In the genomic region with DNA sequence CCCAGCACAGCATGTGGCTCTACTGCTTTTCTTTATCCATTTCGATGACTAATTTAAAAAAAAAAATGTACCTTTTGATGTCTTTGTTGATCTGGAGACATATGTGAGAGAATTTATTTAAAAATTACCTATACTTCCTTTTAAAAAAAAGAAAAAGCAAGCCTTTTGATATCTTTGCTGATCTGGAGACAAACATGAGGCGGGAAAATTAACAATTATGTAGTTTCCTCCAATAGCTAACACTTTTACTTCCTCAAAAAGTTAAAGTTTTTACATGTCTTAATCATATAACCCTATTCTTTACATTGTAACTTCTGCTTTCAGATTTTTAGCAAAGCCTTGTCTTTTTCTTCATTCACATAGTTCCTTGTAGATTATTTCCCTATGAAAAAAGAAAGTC, we compare ENCODE assay signal across 27 mouse cellular contexts.
DNase-seq lines count a peak whose midpoint lies in the region; ATAC-seq and TF ChIP-seq lines count a peak whose summit lies in the region.
"Had no signal": no experiment of that assay in that cellular context is flagged by ENCODE, and none has a peak within 500 bp of the region (broad histone marks: within the 10 kb centered on the region; RNA-seq: fewer than 3 reads in every experiment).

No protein-coding gene starts in this region.

- H3K4me1 ChIP-seq in lung, postnatal 0 days (ENCODE audit: insufficient read depth, low read depth, low read length): no peaks in the 10 kb centered on the region
- peaks cover 2% of the 10 kb centered on the region for H3K4me1 ChIP-seq in bone marrow macrophage, adult 2 months (ENCODE audit: control insufficient read depth, insufficient read depth, low read length)

- intact Hi-C loops in left cerebral cortex, postnatal 36 days (cut with DNase I): no loop called here

- no peak overlapping the region for H3K27ac ChIP-seq in lung, postnatal 0 days (ENCODE audit: low read length)
- 0 out of 2 replicates have a peak overlapping the region, but pooled peaks have one; percentile 12 for H3K27ac ChIP-seq in bone marrow macrophage, adult 2 months (ENCODE audit: insufficient read depth, low read depth, low read length)
- H3K27ac ChIP-seq: embryonic facial prominence, embryonic 10.5 days; embryonic facial prominence, embryonic 13.5 days; forebrain, embryonic 15.5 days; heart, embryonic 15.5 days; hindbrain, embryonic 14.5 days; hindbrain, postnatal 0 days had no signal

- H3K36me3 ChIP-seq in lung, postnatal 0 days (ENCODE audit: insufficient read depth, low read length): no peaks in the 10 kb centered on the region
- H3K36me3 ChIP-seq: embryonic facial prominence, embryonic 10.5 days; embryonic facial prominence, embryonic 13.5 days; forebrain, embryonic 15.5 days had no signal

- no peak for TF ChIP-seq POLR2A in bone marrow macrophage, adult 2 months (IDR thresholded peaks at IDR 0.05; ENCODE audit: borderline replicate concordance, low read depth, low read length)

- H3K4me2 ChIP-seq in lung, postnatal 0 days (replicated peaks; ENCODE audit: low read depth, low read length): no peak overlapping the region
- H3K4me2 ChIP-seq: embryonic facial prominence, embryonic 13.5 days; forebrain, embryonic 15.5 days; heart, embryonic 12.5 days; heart, embryonic 15.5 days; hindbrain, embryonic 14.5 days had no signal

- no peak for ATAC-seq in lung, postnatal 0 days
- ATAC-seq in megakaryocyte, adult 5-6 weeks (ENCODE audit: poor library complexity, severe bottlenecking): peak; percentile 54; the same call in 1 of the 2 replicates
- no peak for ATAC-seq in erythroblast, adult 5-6 weeks (replicated peaks; ENCODE audit: low FRiP score, poor library complexity, severe bottlenecking)
- ATAC-seq: forebrain, embryonic 15.5 days; hindbrain, postnatal 0 days; inflammation-experienced regulatory T-cells, adult 6 months; intestine, embryonic 16.5 days had no signal

- no peak for TF ChIP-seq EP300 in lung, postnatal 0 days (IDR thresholded peaks at IDR 0.05)

- no peaks in the 10 kb centered on the region for H3K27me3 ChIP-seq in lung, postnatal 0 days (replicated peaks; ENCODE audit: insufficient read depth, low read length)
- H3K27me3 ChIP-seq: embryonic facial prominence, embryonic 13.5 days; forebrain, embryonic 15.5 days; heart, embryonic 12.5 days; heart, embryonic 15.5 days had no signal

- no peak overlapping the region for H3K4me3 ChIP-seq in lung, postnatal 0 days (ENCODE audit: low read depth, low read length)
- H3K4me3 ChIP-seq in bone marrow macrophage, adult 2 months (ENCODE audit: insufficient read depth, low read length): no peak overlapping the region
- H3K4me3 ChIP-seq: embryonic facial prominence, embryonic 10.5 days; embryonic facial prominence, embryonic 13.5 days; forebrain, embryonic 15.5 days; heart, embryonic 12.5 days; heart, embryonic 15.5 days had no signal

- TF ChIP-seq CTCF in lung, postnatal 0 days (IDR thresholded peaks at IDR 0.05): no peak
- TF ChIP-seq CTCF in bone marrow macrophage, adult 2 months (IDR thresholded peaks at IDR 0.05; ENCODE audit: low read depth, low read length): no peak

- whole genome bisulfite sequencing in lung, postnatal 0 days: 79% methylated on average over 2 of the region's 2 CpGs

- H3K9me3 ChIP-seq in lung, postnatal 0 days (ENCODE audit: low read length): no peaks in the 10 kb centered on the region
- H3K9me3 ChIP-seq: embryonic facial prominence, embryonic 10.5 days; embryonic facial prominence, embryonic 13.5 days; forebrain, embryonic 15.5 days; heart, embryonic 12.5 days; heart, embryonic 15.5 days had no signal

- H3K9ac ChIP-seq in lung, postnatal 0 days (replicated peaks; ENCODE audit: low read depth): no peak overlapping the region
- H3K9ac ChIP-seq: embryonic facial prominence, embryonic 13.5 days; forebrain, embryonic 15.5 days; heart, embryonic 12.5 days; heart, embryonic 15.5 days; hindbrain, embryonic 14.5 days had no signal

- DNase-seq in lung, postnatal 0 days (ENCODE audit: low spot score): peak; percentile 15
- no peak for DNase-seq in lung, adult 18-20 months
- DNase-seq in urinary bladder, adult 2 months (ENCODE audit: low spot score): no peak
- no peak for DNase-seq in left cerebral cortex, postnatal 36 days (ENCODE audit: low spot score in 2 of 2)
- DNase-seq: adrenal gland, adult 2 months; adrenal gland, postnatal 14 days; cerebellum, adult 11-12 months; cerebellum, adult 8-10 months; cerebellum, postnatal 10 days; cerebellum, postnatal 36 days; embryo, embryonic 11 days; gastrocnemius, postnatal 36 days; heart, adult 18-20 months; heart, postnatal 10 days; heart, postnatal 4 days had no signal
